Mouse (Mus musculus): ENCODE data around the gene 4931428L18Rik. TPM values are rescaled to one million over a fixed set of nuclear protein-coding genes. Genes with fewer than 3 reads are reported as not detected.
A peak's percentile ranks its signal among the peaks of the same experiment; 100 is the strongest.
"Not testable (repeated sequence)": the region's sequence is repeated elsewhere in the genome, so short reads cannot be mapped to it uniquely, and the experiment has no call there.

Gene 4931428L18Rik
- total RNA-seq, 2 experiments from 2014 or later = not detected

GRCm38 (mm10) chr1:31058861-31059351, 163.6 kb downstream of the 4931428L18Rik start:
- no peak for DNase-seq

- DNase-seq = no peak
These were observed 164.3 kb downstream of the 4931428L18Rik start for GRCm38 (mm10) chr1:31058196-31058595.

GRCm38 (mm10) chr1:31051370-31051921, 171.0 kb downstream of the 4931428L18Rik start:
- peak; percentile 53 to 62 for DNase-seq

- peak; percentile 75 to 85 for DNase-seq
These were observed 172.4 kb downstream of the 4931428L18Rik start for GRCm38 (mm10) chr1:31049954-31050652.

GRCm38 (mm10) chr1:31043208-31043607, 179.3 kb downstream of the 4931428L18Rik start:
- DNase-seq = peak; percentile 12 to 18

- no peak for DNase-seq
These were observed 179.7 kb downstream of the 4931428L18Rik start for GRCm38 (mm10) chr1:31042793-31043192.

- DNase-seq = no peak
These were observed 188.5 kb downstream of the 4931428L18Rik start for GRCm38 (mm10) chr1:31033851-31034534.

- no peak for DNase-seq
These were observed 190.1 kb downstream of the 4931428L18Rik start for GRCm38 (mm10) chr1:31032351-31032750.

GRCm38 (mm10) chr1:31023173-31023572, 199.3 kb downstream of the 4931428L18Rik start:
- DNase-seq = no peak

- peak; percentile 90 to 93 for DNase-seq
These were observed 203.2 kb downstream of the 4931428L18Rik start for GRCm38 (mm10) chr1:31019283-31019682.

- DNase-seq = no peak
These were observed 205.1 kb downstream of the 4931428L18Rik start for GRCm38 (mm10) chr1:31017377-31017776.

GRCm38 (mm10) chr1:31016068-31016467, 206.4 kb downstream of the 4931428L18Rik start:
- DNase-seq = no peak

- no peak for DNase-seq
These were observed 207.2 kb downstream of the 4931428L18Rik start for GRCm38 (mm10) chr1:31015261-31015660.

- DNase-seq = not testable (repeated sequence)
These were observed 244.6 kb downstream of the 4931428L18Rik start, which contains the start of gene AC153137.1 for GRCm38 (mm10) chr1:30977868-30978267. Gene AC153137.1 (minus strand): TSS chr1:30977968.

GRCm38 (mm10) chr1:30977239-30977638, 245.2 kb downstream of the 4931428L18Rik start:
- DNase-seq = not testable (repeated sequence)

GRCm38 (mm10) chr1:30951795-30952194, 270.7 kb downstream of the 4931428L18Rik start:
- no peak for DNase-seq

- DNase-seq = no peak
These were observed 272.0 kb downstream of the 4931428L18Rik start for GRCm38 (mm10) chr1:30950456-30950835.

- peak; percentile 98 for DNase-seq
These were observed 272.6 kb downstream of the 4931428L18Rik start for GRCm38 (mm10) chr1:30949710-30950455.

GRCm38 (mm10) chr1:30948950-30949639, 273.4 kb downstream of the 4931428L18Rik start:
- DNase-seq = peak; percentile 62 to 78

- peak in 1 of 2 experiments; percentile 27 for DNase-seq
These were observed 274.0 kb downstream of the 4931428L18Rik start for GRCm38 (mm10) chr1:30948361-30948949.
